Mouse (Mus musculus) embryonic fibroblast, embryonic 13.5 days (primary cell): Measurements from ENCODE around the gene Gpa33.

Experiments used
- CTCF ChIP-seq: IDR thresholded peaks from 2 replicates; pipeline ENCODE4 v1.5.1; 2011; ENCODE audit warnings: mild to moderate bottlenecking, control low read depth, low read length, moderate library complexity, borderline replicate concordance; ENCODE audit not compliant: insufficient read depth
- POLR2A ChIP-seq: IDR thresholded peaks from 2 replicates; pipeline ENCODE4 v1.6.1; 2011; ENCODE audit warnings: low read depth, mild to moderate bottlenecking, control low read depth, low read length, moderate library complexity

- TF ChIP-seq POLR2A (no peak), CTCF (no peak)
These were observed 7.0 kb upstream of the Gpa33 start for GRCm38 (mm10) chr1:166123045-166123444.
